Mouse (Mus musculus) frontal cortex, postnatal 36 days (tissue): ENCODE results near the gene Psmd3.
"Not testable (repeated sequence)": the region's sequence is repeated elsewhere in the genome, so short reads cannot be mapped to it uniquely, and the experiment has no call there.

Experiments used
- DNase-seq, 2 experiments: peaks; one replicate each; pipeline ENCODE4 v3.0.0; 2022; ENCODE audit warnings: low spot score in 2 of 2

Gene Psmd3

DNA sequence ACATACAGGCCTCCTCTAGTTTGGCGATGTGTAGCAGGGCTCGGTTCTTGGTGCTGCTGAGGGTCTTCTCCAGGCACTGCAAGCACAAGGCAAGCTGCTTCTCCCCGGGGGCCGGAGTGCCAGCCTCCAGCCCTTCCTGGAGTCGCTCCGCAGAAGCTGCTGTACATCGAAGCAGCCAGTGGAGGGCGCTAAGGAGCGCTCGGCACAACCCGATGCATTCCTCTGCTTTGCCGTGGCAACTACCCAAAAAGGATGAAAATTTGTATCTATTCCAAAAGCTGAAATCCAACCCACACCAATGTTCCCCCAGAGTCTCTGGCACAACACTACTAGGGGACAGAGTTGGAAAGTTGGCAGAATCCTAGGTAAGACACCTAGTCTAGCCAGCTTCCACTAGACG is 35.5 kb downstream of the Psmd3 start:
- DNase-seq: peak; percentile 86 to 89

DNA sequence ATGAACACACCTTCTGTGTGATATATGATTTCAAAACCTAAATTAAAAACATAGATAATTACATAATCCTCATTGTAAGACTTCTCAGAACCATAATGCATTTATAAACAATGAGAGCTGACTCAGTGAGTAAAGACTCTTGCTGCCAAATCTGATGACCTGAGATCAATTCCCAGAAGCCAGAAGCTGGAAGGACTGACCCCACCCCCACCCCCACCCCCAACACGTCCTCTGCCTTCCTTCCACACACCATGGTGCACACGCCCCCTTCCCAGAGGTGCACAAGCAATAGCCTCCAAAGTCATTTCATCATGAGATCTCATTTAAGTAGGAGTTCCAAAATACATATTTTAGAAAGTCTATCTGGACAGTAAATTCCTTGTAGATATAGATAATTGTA is 38.4 kb downstream of the Psmd3 start:
- no peak for DNase-seq

DNA sequence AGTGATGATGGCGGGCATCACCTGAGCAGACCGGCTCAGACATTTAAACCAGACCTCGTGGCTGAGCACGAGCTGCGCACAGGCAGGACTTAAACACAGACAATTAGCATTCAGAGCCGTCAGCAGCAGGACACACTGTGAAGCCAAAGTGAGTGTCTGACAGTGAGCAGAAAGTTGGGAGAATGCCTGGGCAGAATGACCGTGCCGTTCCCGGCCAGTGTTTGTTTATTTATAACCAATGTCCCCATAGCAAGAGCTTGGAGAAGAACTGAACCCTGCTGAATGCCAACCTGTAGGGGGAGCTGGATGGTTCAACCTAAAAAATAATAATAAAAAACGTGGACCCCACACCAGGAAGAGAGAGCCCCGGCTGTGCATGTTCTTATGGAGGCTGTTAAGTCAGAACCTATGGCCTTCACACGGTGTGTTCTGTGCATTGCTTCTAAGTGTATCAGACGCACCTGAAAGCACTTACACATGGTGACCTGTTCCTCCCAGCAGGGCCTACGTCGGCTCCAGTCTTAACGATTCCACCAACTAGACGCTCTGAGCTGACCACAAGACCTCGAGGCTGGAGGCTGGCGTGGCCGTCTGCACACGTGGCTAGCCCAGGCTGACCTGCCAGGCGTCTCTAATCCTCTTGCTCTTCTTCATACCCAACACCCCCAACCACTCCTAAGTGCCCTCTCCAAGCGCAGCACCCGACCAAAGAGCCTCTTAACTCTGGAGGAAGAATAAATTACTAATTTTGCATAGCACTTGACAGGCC is 39.3 kb downstream of the Psmd3 start:
- no peak for DNase-seq

DNA sequence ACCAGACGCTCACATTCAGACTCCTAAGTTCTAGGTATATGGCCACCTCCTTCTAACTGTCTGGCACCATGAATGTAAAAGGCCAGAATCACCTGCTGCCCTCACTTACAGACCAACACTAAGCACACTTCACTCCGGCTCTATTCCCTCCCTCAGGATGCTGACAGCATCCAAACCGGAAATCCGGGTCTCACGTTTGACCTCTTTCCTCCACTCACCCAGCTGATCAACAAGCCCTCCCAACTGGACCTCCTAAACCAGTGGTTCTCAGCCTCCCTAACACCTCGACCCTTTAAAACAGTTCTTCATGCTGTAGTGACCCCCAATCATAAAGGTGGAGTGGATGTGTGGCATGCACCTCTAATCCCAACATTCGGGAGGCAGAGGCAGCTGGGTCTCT is 40.7 kb downstream of the Psmd3 start:
- DNase-seq: no peak

GRCm38 (mm10) chr11:98725926-98726506 is 43.7 kb downstream of the Psmd3 start:
- no peak for DNase-seq

DNA sequence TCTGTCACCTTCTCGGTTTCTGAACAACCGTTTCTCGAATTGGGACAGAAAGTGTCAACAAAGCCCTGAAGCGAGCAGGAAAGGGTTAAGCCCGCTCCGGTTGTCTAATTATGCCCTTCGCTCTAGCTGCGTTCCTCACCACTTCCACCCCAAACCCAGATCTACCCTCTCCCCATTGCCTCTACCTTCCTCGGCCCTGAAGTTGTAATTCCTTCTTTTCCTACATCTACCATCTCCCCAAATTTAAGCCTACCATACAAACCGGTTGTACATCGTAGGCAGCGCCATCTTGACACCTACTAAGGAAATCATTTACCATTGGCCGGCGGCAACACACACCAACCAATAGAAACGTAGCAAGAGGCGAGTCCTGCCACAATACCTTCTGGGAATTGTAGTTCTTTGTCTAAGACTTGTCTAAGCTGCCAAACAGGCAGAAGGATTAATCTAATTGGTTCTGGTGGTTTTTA is 46.8 kb downstream of the Psmd3 start, which contains the start of gene Med24:
TSS of gene Med24 (minus strand) at position 317 of the 470 bp plus-strand sequence.
- peak; percentile 82 to 95 for DNase-seq

GRCm38 (mm10) chr11:98730727-98731126 is 48.4 kb downstream of the Psmd3 start:
- DNase-seq: no peak

DNA sequence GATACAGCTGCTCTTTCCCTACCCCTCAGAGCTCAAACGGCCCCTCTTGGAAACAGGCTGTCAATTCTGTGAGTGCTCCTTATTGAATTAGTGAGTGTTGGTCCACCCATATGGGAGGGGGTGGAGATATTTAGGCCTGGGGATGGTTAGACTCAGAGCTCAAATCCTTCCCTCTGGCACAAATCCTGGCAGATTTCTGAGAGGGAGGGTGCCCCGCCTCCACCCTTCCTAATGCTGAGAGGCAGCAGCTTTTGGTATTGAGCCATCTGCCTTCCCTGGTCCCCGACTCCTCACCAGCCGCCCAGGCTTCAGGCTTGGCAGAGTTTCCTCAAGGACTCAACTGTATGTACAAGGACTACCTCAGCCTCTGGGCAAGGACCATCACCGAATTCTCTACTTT is 48.8 kb downstream of the Psmd3 start:
- peak; percentile 78 to 85 for DNase-seq

DNA sequence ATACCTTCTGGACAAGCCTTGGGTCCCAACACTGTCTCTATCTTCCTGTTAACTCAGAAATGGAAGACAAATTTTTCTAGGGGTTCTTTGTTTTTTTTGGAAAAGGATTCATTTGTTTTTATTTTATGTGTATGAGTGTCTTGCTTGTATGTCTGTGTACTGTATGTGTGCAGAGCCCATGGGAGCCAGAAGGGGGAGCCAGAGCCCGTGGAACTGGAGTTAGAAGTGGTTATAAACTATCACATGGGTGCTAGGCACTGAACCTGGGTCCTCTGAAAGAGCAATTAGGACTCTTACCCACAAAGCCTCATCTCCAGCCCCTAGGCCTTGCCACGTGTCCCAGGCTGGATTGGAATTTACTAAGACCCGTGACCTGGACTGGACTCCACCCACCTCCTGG is 51.7 kb downstream of the Psmd3 start:
- no peak for DNase-seq

DNA sequence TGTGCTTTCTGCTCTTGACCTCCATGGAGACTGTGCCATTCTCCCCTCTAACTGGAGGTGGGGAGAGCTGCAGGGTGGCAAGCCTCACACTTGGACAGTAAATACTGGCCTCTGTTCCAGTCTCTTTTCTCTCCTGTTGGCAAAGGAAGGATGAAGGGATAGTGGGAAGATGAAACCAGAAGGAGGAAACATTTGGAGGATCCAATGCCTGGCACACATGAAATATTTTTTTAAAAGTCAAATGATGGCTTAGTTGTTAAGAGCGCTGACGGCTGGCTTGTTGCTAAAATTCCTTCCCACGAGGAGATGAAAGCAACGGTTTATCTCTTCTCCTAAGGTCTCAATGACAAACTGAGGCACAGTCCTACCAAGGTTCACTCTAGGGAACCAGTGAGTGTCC is 52.8 kb downstream of the Psmd3 start:
- peak in 1 of 2 experiments; percentile 53 for DNase-seq

GRCm38 (mm10) chr11:98736176-98736575 is 53.8 kb downstream of the Psmd3 start:
- no peak for DNase-seq

GRCm38 (mm10) chr11:98737220-98737619 is 54.9 kb downstream of the Psmd3 start:
- not testable (repeated sequence) for DNase-seq

- DNase-seq: peak; percentile 54 to 67
These were observed 56.1 kb downstream of the Psmd3 start for GRCm38 (mm10) chr11:98738428-98738911.

GRCm38 (mm10) chr11:98738925-98739324 is 56.6 kb downstream of the Psmd3 start:
- DNase-seq: no peak

DNA sequence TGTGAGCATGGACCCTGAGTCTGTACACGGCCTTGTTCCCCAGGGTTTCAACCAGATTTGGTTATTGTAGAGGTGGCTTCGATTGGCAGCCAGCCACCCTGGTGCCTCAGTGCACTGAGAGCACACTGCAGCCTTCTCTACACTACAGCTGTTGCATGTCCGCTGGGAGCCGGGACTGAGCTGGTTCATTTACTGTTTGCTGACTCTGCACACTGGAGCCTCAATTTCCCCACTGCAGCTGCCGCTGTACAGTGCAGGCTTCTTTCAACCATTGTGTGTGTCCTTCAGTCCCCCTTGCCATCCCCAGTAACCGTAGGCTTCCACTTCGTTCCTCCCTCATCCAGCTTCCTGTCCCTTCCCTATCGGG is 57.7 kb downstream of the Psmd3 start:
- peak in 1 of 2 experiments; percentile 47 for DNase-seq

DNA sequence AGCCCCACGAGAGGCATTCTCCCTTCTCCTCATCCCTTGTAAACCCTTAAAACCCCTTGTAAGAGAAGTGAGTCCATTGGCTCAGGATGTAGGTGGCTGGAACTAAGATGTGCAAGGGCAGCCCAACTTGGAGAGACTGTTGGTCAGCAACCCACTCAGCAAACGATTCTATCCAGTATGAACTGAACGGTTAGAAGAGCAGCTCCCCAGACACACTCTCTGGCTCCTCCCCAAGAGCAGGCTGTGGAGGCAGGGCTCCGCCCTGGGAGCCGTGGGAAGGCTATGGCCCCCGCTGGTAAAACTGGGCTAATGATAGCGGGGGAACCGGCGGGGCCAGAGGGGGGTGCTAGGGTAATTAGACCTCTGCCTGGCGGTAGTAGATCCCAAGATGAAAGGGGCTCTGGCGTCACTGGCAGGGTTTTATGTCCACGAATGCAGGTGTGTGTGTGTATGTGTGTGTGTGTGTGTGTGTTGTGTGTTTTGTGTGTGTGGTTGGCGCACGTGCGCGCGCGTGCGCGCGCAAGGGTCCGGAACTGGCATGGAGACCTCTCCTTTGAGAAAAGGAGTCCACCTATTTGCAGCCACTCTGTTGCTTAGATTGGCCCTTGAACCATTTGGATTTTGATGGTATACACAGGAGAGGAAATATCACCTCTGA is 58.2 kb downstream of the Psmd3 start, which contains the start of gene Thra:
TSS of gene Thra (plus strand) at position 246 of the 658 bp plus-strand sequence.
- DNase-seq: peak; percentile 70 to 71

GRCm38 (mm10) chr11:98741051-98741620 is 58.8 kb downstream of the Psmd3 start:
- peak in 1 of 2 experiments; percentile 44 for DNase-seq

DNA sequence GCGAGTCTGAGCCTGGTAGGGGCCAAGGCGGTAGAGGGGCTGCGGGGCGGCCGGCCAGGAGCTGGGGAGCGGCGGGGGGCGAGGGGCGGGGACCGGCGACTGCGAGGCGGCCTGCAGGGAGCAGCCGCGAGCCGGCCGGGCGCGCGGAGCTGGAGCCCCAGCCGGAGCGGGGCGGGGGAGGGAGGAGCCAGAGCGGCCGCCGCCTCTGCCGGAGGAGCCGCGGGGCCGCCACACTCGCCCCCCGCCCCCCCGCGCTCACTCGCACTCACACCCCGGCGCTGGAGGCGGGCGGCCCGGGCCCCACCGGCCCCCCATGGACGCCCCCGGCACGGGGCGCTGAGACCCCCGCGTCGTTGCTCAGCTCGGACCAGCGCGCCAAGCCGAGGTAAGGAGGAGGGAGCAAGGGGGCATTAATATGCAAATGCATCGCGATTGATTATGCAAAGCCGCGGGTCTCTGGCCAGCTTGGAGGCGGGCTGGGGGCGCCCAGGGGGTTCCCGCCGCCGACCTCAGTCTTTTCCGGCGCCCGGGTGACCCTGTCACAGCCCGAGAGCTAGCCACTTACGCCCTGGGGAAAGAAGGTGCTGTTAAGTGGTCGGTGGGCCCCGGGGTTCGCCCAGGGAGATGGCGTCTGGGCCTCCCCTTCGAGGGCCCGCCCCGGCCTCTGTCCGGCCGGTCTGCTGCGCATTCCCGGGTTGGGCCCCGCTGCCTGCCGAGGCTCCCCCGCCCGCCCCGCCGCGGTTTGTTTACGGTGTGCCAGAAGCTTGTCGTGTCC is 59.5 kb downstream of the Psmd3 start:
- DNase-seq: peak in 1 of 2 experiments; percentile 60

GRCm38 (mm10) chr11:98742397-98743291 is 60.3 kb downstream of the Psmd3 start:
- DNase-seq: no peak

GRCm38 (mm10) chr11:98743655-98744345 is 61.4 kb downstream of the Psmd3 start:
- DNase-seq: no peak
